Mouse (Mus musculus) embryonic stem cell, embryonic (primary cell): ENCODE data around the gene Chchd1.

Source experiments
- CTCF ChIA-PET, 4 experiments: fragments of 300-600 bp in 2 of 4; fragments of 350-600 bp in 2 of 4; sonication (Branson Sonifier 250); formaldehyde crosslinking; loops; one replicate each; lab custom pipeline; 2022; ENCODE audit warnings: inconsistent platforms in 2 of 4; lab: Charles Lee
- POLR2A ChIA-PET, 4 experiments: fragments of 300-600 bp in 2 of 4; fragments of 350-600 bp in 2 of 4; sonication (Branson Sonifier 250); formaldehyde crosslinking; loops; one replicate each; lab custom pipeline; 2022; ENCODE audit warnings: antibody characterized with exemption in 4 of 4, inconsistent platforms in 1 of 4; lab: Charles Lee

The Chchd1 gene

GRCm38 (mm10) chr14:20730853-20731602 is 28.2 kb downstream of the Chchd1 start:
- CTCF ChIA-PET, result interaction anchor here in 3 of 4 experiments (0.5 to 1.7 kb wide), 4 partner anchors 14 to 805 kb away, joined by 3 read pairs; no protein-coding TSS in a partner anchor
- POLR2A ChIA-PET, result interaction anchor here in 3 of 4 experiments (0.6 to 1.7 kb wide), 20 partner anchors 9 to 339 kb away, joined by 3 to 7 read pairs (median 3); partner anchors contain the start of genes Vcl (in 2 of the 3), Chchd1 (in 1 of the 3) and Zswim8 (in 1 of the 3)

DNA sequence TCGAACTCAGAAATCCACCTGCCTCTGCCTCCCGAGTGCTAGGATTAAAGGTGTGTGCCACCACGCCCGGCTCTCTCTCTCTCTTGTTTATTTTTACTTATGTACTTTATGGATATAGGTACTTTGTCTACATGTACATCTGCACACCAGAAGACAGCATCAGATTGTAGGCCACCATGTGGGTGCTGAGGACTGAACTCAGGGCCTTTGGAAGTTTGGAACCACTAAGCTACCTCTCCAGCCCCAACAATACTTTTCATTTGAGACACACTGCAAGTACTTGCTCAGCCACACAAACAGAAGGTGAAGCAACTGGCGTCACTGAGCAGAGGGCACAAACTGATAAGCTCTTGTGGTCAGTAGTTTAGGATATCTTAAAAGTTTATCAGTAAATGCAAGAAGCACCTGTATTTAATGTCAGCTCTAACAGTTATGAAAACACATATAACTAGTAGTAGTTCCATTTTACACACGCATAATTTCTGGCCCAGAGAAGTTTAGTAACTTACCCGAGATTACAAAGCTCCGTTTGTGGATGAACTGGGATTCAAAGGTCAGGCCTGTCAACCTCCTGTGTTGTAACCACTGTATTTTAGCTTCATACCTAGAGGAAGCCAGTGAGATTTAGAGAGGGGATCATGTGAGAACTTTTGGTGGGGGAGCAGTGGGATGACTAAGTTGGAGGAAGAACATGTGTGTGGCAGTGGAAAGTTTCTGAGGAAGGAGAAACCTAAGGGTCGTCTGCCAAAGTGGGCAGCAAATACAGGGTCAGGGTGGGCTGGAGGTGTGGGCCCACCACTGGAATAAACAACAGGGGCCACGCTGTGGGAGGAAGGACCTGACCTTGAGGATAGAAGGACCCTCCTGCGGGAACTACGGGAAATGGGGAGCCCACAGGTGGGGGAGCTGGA is 30.5 kb downstream of the Chchd1 start:
- CTCF ChIA-PET, result interaction anchor here in 2 of 4 experiments (1.1 to 2.4 kb wide), 2 partner anchors 9 to 316 kb away, joined by 3 to 8 read pairs; no protein-coding TSS in a partner anchor

GRCm38 (mm10) chr14:20733952-20734774 is 31.4 kb downstream of the Chchd1 start, which contains the start of gene Ndst2:
Gene Ndst2, minus strand, starts transcription at chr14:20734562.
- CTCF ChIA-PET, result interaction anchor here in 2 of 4 experiments (1.1 to 2.4 kb wide), 2 partner anchors 10 to 315 kb away, joined by 3 to 8 read pairs; no protein-coding TSS in a partner anchor
- POLR2A ChIA-PET, result interaction anchor here in 3 of 4 experiments (0.6 to 1.3 kb wide), 7 partner anchors 10 to 315 kb away, joined by 3 to 7 read pairs (median 5); no protein-coding TSS in a partner anchor

More for the DNA sequence above, 30.5 kb downstream of the Chchd1 start:
- POLR2A ChIA-PET, result interaction anchor here (0.6 to 1.4 kb wide), 14 partner anchors 9 to 346 kb away, joined by 3 to 6 read pairs (median 3); partner anchors contain the start of genes Chchd1 (in 1 of the 4) and Vcl (in 1 of the 4)

GRCm38 (mm10) chr14:20735052-20735451 is 32.2 kb downstream of the Chchd1 start:
- ChIA-PET POLR2A (interaction anchor here in 2 of 4 experiments (0.6 to 1.3 kb wide), 2 partner anchors 39 to 40 kb away, joined by 3 to 7 read pairs; no protein-coding TSS in a partner anchor), CTCF (interaction anchor here in 2 of 4 experiments (0.6 to 2.4 kb wide), 2 partner anchors 11 to 339 kb away, joined by 3 to 8 read pairs; no protein-coding TSS in a partner anchor)

GRCm38 (mm10) chr14:20735892-20736390 is 33.1 kb downstream of the Chchd1 start:
- POLR2A ChIA-PET, result interaction anchor here in 2 of 4 experiments (1.1 to 2.2 kb wide), 5 partner anchors 12 to 193 kb away, joined by 3 to 10 read pairs (median 6); partner anchors contain the start of gene Vcl (in 2 of the 2)
- CTCF ChIA-PET, result no interaction called here

- POLR2A ChIA-PET, result interaction anchor here in 3 of 4 experiments (0.6 to 2.2 kb wide), 20 partner anchors 13 to 315 kb away, joined by 3 to 10 read pairs (median 4); partner anchors contain the start of genes Vcl (in 3 of the 3), Adk (in 1 of the 3), Ap3m1 (in 1 of the 3) and Chchd1 (in 1 of the 3)
- CTCF ChIA-PET, result interaction anchor here (0.6 to 2.2 kb wide), 43 partner anchors 9 to 958 kb away, joined by 3 to 11 read pairs (median 4); partner anchors contain the start of genes Fut11 (in 1 of the 4), Plau (in 1 of the 4), Sec24c (in 1 of the 4) and Vcl (in 1 of the 4)
Observed at GRCm38 (mm10) chr14:20737306-20737705, 34.5 kb downstream of the Chchd1 start.

GRCm38 (mm10) chr14:20738511-20738910 is 35.7 kb downstream of the Chchd1 start:
- POLR2A ChIA-PET, result interaction anchor here in 2 of 4 experiments (0.6 to 2.2 kb wide), 3 partner anchors 22 to 190 kb away, joined by 4 to 8 read pairs (median 4); partner anchors contain the start of gene Vcl (in 1 of the 2)
- CTCF ChIA-PET, result interaction anchor here in 3 of 4 experiments (1.0 to 2.2 kb wide), 7 partner anchors 13 to 107 kb away, joined by 4 to 8 read pairs (median 5); partner anchors contain the start of genes Fut11 (in 1 of the 3) and Zswim8 (in 1 of the 3)

GRCm38 (mm10) chr14:20741301-20741700 is 38.5 kb downstream of the Chchd1 start:
- POLR2A ChIA-PET, result interaction anchor here in 3 of 4 experiments (0.5 to 2.0 kb wide), 6 partner anchors 16 to 264 kb away, joined by 3 to 10 read pairs (median 3); no protein-coding TSS in a partner anchor
- CTCF ChIA-PET, result interaction anchor here in 1 of 4 experiments (1.1 kb wide), 1 partner anchor 57 kb away, joined by 3 read pairs; no protein-coding TSS in a partner anchor

DNA sequence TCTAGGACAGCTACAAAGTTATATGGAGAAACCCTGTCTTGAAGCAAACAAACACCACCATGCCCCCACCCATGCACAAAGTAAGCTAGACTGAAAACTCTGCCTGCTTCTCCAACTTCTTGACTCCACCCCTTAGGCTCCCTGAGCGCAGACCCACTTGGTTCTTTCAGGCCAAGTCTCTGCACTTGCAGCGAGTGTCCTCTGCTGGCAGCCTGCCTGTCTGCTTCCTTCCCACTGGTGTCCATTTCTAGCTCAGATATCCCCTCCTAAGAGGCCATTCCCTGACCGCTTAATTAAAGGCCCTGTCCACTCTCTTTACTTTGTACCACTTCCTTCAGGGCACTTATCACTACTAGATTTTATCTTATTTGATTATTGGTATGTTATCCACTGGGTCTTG is 40.8 kb downstream of the Chchd1 start:
- CTCF ChIA-PET, result interaction anchor here in 1 of 4 experiments (1.3 kb wide), 1 partner anchor 15 kb away, joined by 3 read pairs; no protein-coding TSS in a partner anchor
- POLR2A ChIA-PET, result interaction anchor here in 2 of 4 experiments (0.6 to 1.6 kb wide), 3 partner anchors 11 to 531 kb away, joined by 3 to 6 read pairs (median 4); partner anchors contain the start of gene Vcl (in 1 of the 2)

DNA sequence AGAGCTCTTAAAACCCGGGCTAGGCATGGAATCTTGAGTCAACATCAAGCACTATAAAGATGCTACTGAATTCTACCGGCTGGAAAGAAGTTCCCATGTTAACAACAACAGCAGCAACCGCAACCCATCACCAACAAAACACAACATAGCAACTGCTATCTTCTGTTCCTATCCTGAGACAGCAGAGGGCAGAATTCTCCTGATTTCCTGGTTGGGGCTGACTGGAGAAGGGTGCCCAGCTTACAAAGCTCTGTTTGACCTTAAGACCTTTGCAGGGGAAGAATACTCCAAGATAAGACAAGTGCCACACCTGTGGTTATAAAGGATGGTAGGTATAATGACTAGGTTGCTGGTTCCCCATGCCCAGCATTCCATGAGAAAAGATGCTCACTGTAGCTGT is 44.1 kb downstream of the Chchd1 start:
- ChIA-PET POLR2A (interaction anchor here in 2 of 4 experiments (1.0 to 1.4 kb wide), 3 partner anchors 12 to 182 kb away, joined by 3 to 4 read pairs (median 3); partner anchors contain the start of gene Vcl (in 1 of the 2)), CTCF (interaction anchor here (0.7 to 1.7 kb wide), 10 partner anchors 10 to 266 kb away, joined by 3 to 8 read pairs (median 4); no protein-coding TSS in a partner anchor)

DNA sequence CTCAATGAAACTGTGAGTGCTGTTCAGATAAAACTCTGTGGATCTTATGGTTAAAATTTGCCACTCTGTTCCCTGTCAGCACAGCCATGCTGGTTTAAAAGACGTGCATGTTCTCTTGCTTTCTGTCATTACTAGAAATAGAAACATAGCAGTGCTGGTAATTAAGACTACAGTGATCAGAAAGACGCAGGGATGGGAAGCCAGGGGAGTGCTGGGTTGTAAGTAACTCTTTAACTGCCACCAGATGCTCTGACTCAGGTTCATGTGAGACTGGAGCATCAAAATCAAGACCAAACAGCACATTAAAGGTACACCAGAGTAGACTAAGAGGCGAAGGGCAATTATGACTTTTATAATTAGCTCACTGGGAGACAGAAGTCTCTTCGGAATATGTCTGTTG is 45.6 kb downstream of the Chchd1 start:
- POLR2A ChIA-PET, result interaction anchor here in 3 of 4 experiments (0.7 to 1.0 kb wide), 5 partner anchors 9 to 304 kb away, joined by 3 to 4 read pairs (median 3); partner anchors contain the start of genes Adk (in 1 of the 3) and Ap3m1 (in 1 of the 3)
- CTCF ChIA-PET, result interaction anchor here in 2 of 4 experiments (0.7 to 1.0 kb wide), 2 partner anchors 11 to 24 kb away, joined by 3 to 5 read pairs; no protein-coding TSS in a partner anchor

DNA sequence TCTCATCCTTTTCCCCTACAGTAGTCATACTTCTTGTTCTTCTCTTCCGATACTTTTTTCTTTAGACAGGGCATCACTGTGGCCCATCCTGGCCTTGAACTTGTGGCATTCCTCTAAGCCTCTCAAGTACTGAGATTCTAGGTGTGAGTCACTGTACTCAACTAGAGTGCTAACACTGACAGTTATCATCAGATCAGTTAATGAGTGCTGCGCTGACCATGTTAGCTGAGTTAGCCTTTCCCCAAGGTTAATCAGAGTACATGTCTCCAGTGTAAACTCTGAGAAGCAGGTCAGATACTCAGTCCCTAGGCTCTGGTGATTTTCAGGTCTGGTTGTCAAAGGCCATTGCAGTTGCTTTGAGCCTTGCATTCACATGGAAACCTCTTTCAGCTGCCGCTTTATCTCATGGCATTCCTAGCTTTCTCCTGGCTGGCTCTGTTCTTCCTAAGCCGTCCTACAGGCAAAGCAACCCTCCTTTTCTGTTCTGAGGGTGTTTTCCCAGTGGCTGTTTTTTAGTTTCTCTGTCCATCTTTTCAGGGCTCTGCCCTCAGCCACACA is 46.8 kb downstream of the Chchd1 start:
- POLR2A ChIA-PET, result interaction anchor here in 1 of 4 experiments (0.6 to 1.5 kb wide), 3 partner anchors 9 to 180 kb away, joined by 3 to 5 read pairs (median 3); partner anchors contain the start of gene Vcl
- CTCF ChIA-PET, result interaction anchor here in 1 of 4 experiments (1.7 kb wide), 1 partner anchor 12 kb away, joined by 6 read pairs; no protein-coding TSS in a partner anchor

DNA sequence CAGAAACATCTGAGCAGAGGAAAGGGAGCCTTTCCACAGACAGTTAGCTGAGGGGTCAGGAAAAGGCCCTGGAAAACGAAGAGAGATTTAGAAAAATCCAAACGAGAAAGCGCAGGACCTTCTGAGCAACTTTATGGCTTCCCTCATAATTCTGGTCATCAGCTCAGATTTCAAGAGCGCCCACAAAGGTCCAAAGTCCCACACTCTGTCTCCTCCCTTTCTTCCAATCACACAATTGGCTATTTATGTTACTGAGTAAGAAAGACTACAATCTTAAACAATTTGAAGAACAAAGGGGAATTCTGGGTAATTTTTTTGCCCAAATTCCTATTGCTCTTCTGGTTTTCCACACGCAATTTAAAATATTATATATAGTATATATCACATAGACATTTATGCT is 47.7 kb downstream of the Chchd1 start:
- ChIA-PET CTCF (interaction anchor here in 2 of 4 experiments (0.6 to 1.7 kb wide), 2 partner anchors 8 to 13 kb away, joined by 3 to 6 read pairs; no protein-coding TSS in a partner anchor), POLR2A (interaction anchor here in 1 of 4 experiments (1.1 to 1.5 kb wide), 2 partner anchors 8 to 179 kb away, joined by 3 to 5 read pairs; partner anchors contain the start of gene Vcl)

DNA sequence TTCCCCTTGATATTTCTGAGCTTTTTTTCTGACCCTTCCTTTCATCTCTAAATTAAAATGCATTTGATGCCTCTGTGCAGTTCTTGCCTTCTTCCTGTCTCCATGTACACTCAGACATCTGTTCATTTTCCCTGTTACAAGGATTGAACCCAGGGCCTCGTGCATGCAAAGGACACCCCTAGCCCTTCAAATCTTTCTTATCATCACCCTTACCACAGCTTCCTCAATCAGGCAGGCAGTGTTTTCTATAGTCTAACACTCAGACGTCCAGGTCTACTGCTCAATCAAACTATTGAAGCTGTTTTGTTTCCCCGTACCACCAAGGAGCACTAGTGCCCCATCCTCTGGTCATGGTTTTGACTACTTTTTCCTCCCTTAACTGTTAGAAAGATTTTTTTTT is 51.0 kb downstream of the Chchd1 start:
- POLR2A ChIA-PET, result interaction anchor here in 1 of 4 experiments (1.0 to 1.6 kb wide), 3 partner anchors 12 to 23 kb away, joined by 3 to 4 read pairs (median 3); no protein-coding TSS in a partner anchor
- CTCF ChIA-PET, result interaction anchor here in 2 of 4 experiments (0.6 to 0.7 kb wide), 2 partner anchors 14 to 49 kb away, joined by 3 to 9 read pairs; no protein-coding TSS in a partner anchor
